Mouse (Mus musculus) spleen, adult 2 months (tissue): Measurements from ENCODE around the gene Uri1.

Experiments
- CTCF ChIP-seq: fragments of 200-500 bp; IDR thresholded peaks from 2 replicates; pipeline ENCODE4 v1.5.1; 2011; ENCODE audit warnings: mild to moderate bottlenecking, inconsistent platforms; ENCODE audit not compliant: insufficient read depth, insufficient read length, insufficient replicate concordance; ENCODE audit errors: extremely low read depth
- POLR2A ChIP-seq: fragments of 200-500 bp; IDR thresholded peaks from 2 replicates; pipeline ENCODE4 v1.6.1; 2011; ENCODE audit warnings: low read depth, low read length, inconsistent platforms

- TF ChIP-seq CTCF (no peak), POLR2A (no peak)
These were observed 14.2 kb upstream of the Uri1 start for GRCm38 (mm10) chr7:38037586-38037985.
